Mouse (Mus musculus) heart, postnatal 0 days (tissue): Measurements from ENCODE around the gene Pcdh19. TPM values are rescaled to one million over a fixed set of nuclear protein-coding genes. Genes with fewer than 3 reads are reported as not detected.

ENCODE experiments used
- ATAC-seq: fragments of 200-750 bp; cut with Nextera tagmentation; 2 replicates; pipeline ENCODE4 v1.8.0; 2017; ENCODE audit warnings: low read depth, moderate number of reproducible peaks, moderate library complexity; ENCODE audit not compliant: insufficient read depth
- DNase-seq: peaks from one replicate; pipeline ENCODE4 v3.0.0-alpha.2; 2016; ENCODE audit warnings: low spot score
- H3K27ac ChIP-seq: fragments of 300-500 bp; sonication (generic); 2 replicates; pipeline ENCODE4 v1.5.1; 2014; ENCODE audit warnings: low read depth, mild to moderate bottlenecking
- H3K27me3 ChIP-seq: fragments of 300-500 bp; sonication (generic); 2 replicates; pipeline ENCODE4 v1.6.1; 2014; ENCODE audit warnings: low read length, mixed read lengths; ENCODE audit not compliant: control insufficient read depth, insufficient read depth
- H3K36me3 ChIP-seq: fragments of 300-500 bp; sonication (generic); replicated peaks from 2 replicates; pipeline ENCODE4 v1.6.1; 2014; ENCODE audit warnings: low read length, mixed read lengths; ENCODE audit not compliant: control insufficient read depth, insufficient read depth
- H3K4me1 ChIP-seq: fragments of 300-500 bp; sonication (generic); 2 replicates; pipeline ENCODE4 v1.6.1; 2014; ENCODE audit warnings: antibody characterized with exemption; ENCODE audit not compliant: control insufficient read depth, insufficient read depth
- H3K4me2 ChIP-seq: fragments of 300-500 bp; sonication (generic); 2 replicates; pipeline ENCODE4 v1.6.1; 2014; ENCODE audit warnings: low read depth, mild to moderate bottlenecking, low read length, moderate library complexity
- H3K4me3 ChIP-seq: fragments of 300-500 bp; sonication (generic); 2 replicates; pipeline ENCODE4 v1.5.1; 2014; ENCODE audit warnings: low read depth, low read length
- H3K9ac ChIP-seq: fragments of 300-500 bp; sonication (generic); replicated peaks from 2 replicates; pipeline ENCODE4 v1.6.1; 2014; ENCODE audit warnings: low read depth, low read length, mixed read lengths
- H3K9me3 ChIP-seq: fragments of 300-500 bp; sonication (generic); replicated peaks from 2 replicates; pipeline ENCODE4 v1.6.1; 2016; ENCODE audit warnings: low read length; ENCODE audit not compliant: control insufficient read depth
- CTCF ChIP-seq: IDR thresholded peaks from 2 replicates; pipeline ENCODE4 v1.5.1; 2016; ENCODE audit warnings: antibody characterized with exemption, control low read depth, low read depth
- EP300 ChIP-seq: IDR thresholded peaks from 2 replicates; pipeline ENCODE4 v1.6.1; 2016; ENCODE audit warnings: antibody characterized with exemption, low read depth
- WGBS: fragments of 180-500 bp; shearing (Covaris S2); extraction: QIAGEN DNeasy Blood & Tissue Kit; methylation state at CpG from one replicate; pipeline ENCODE4 v1.1.7; 2014; 5-methylcytosine and 5-hydroxymethylcytosine counted together
- polyA plus RNA-seq: library from polyadenylated mRNA; unstranded; fragments of >200 nt; fragmentation: Nextera tagmentation; extraction: Ambion mirVana; gene quantifications from 2 replicates; pipeline ENCODE4 v1.2.1, GENCODE M21; 2015
- total RNA-seq: library from RNA; depleted of rRNA; stranded (reverse); fragments of >200 nt; gene quantifications from 2 replicates; pipeline ENCODE4 v1.2.3, GENCODE M21; 2014; ENCODE audit warnings: low replicate concordance

Gene Pcdh19
- total and polyA plus RNA-seq, 2 experiments from 2014 or later = 1.4 to 4.7 TPM

- Histone ChIP-seq H3K36me3 (no peaks in the 10 kb centered on the region), H3K27ac (no peak overlapping the region), H3K4me3 (no peak overlapping the region), H3K4me1 (no peaks in the 10 kb centered on the region), H3K9ac (no peak overlapping the region), H3K4me2 (no peak overlapping the region), H3K9me3 (no peaks in the 10 kb centered on the region), H3K27me3 (no peaks in the 10 kb centered on the region)
- DNase-seq (no peak), ATAC-seq (no peak)
- WGBS = 62% methylated on average over 11 of the region's 11 CpGs
- TF ChIP-seq CTCF = no peak
- TF ChIP-seq EP300 = no peak
These were observed 32.8 kb downstream of the Pcdh19 start for GRCm38 (mm10) chrX:133655876-133656538.

- Histone ChIP-seq H3K36me3 (no peaks in the 10 kb centered on the region), H3K4me2 (no peak overlapping the region), H3K4me3 (no peak overlapping the region), H3K4me1 (no peaks in the 10 kb centered on the region), H3K27ac (no peak overlapping the region), H3K9ac (no peak overlapping the region), H3K9me3 (no peaks in the 10 kb centered on the region), H3K27me3 (no peaks in the 10 kb centered on the region)
- WGBS = 62% methylated on average over 4 of the region's 4 CpGs
- ATAC-seq = no peak
- TF ChIP-seq CTCF = no peak
- DNase-seq = no peak
These were observed 33.6 kb downstream of the Pcdh19 start for GRCm38 (mm10) chrX:133655196-133655595.

- H3K4me3 ChIP-seq = no peak overlapping the region
- no peaks in the 10 kb centered on the region for H3K36me3 ChIP-seq
- WGBS = 64% methylated on average over 3 of the region's 3 CpGs
- no peak for DNase-seq
- no peaks in the 10 kb centered on the region for H3K4me1 ChIP-seq
- H3K9ac ChIP-seq = no peak overlapping the region
- H3K4me2 ChIP-seq = no peak overlapping the region
- H3K9me3 ChIP-seq = no peaks in the 10 kb centered on the region
- no peak for ATAC-seq
- TF ChIP-seq CTCF (no peak), EP300 (no peak)
- H3K27ac ChIP-seq = no peak overlapping the region
- no peaks in the 10 kb centered on the region for H3K27me3 ChIP-seq
These were observed 35.7 kb downstream of the Pcdh19 start for GRCm38 (mm10) chrX:133653071-133653470.

- Histone ChIP-seq H3K36me3 (no peaks in the 10 kb centered on the region), H3K9me3 (no peaks in the 10 kb centered on the region), H3K4me3 (no peak overlapping the region), H3K4me1 (no peaks in the 10 kb centered on the region), H3K27me3 (no peaks in the 10 kb centered on the region), H3K27ac (no peak overlapping the region), H3K9ac (no peak overlapping the region), H3K4me2 (no peak overlapping the region)
- ATAC-seq (no peak), DNase-seq (no peak)
- TF ChIP-seq CTCF = no peak
- no peak for TF ChIP-seq EP300
- 73% methylated on average over 3 of the region's 3 CpGs for WGBS
These were observed 38.4 kb downstream of the Pcdh19 start for GRCm38 (mm10) chrX:133650379-133650778.

- ATAC-seq (no peak), DNase-seq (no peak)
- TF ChIP-seq EP300 = no peak
- TF ChIP-seq CTCF = no peak
- H3K9me3 ChIP-seq = no peaks in the 10 kb centered on the region
- H3K4me1 ChIP-seq = no peaks in the 10 kb centered on the region
- no peaks in the 10 kb centered on the region for H3K36me3 ChIP-seq
- no peak overlapping the region for H3K4me2 ChIP-seq
- no peak overlapping the region for H3K9ac ChIP-seq
- no peak overlapping the region for H3K27ac ChIP-seq
- H3K4me3 ChIP-seq = no peak overlapping the region
- 65% methylated on average over 2 of the region's 2 CpGs for WGBS
- H3K27me3 ChIP-seq = no peaks in the 10 kb centered on the region
These were observed 41.0 kb downstream of the Pcdh19 start for GRCm38 (mm10) chrX:133647809-133648208.

- Histone ChIP-seq H3K9ac (no peak overlapping the region), H3K27me3 (no peaks in the 10 kb centered on the region), H3K4me2 (no peak overlapping the region), H3K4me3 (no peak overlapping the region), H3K9me3 (no peaks in the 10 kb centered on the region), H3K4me1 (no peaks in the 10 kb centered on the region), H3K27ac (no peak overlapping the region), H3K36me3 (no peaks in the 10 kb centered on the region)
- no peak for DNase-seq
- TF ChIP-seq CTCF = no peak
- no peak for TF ChIP-seq EP300
- ATAC-seq = no peak
These were observed 49.3 kb downstream of the Pcdh19 start for GRCm38 (mm10) chrX:133639445-133639844.
